ENCODE assay signal across 24 mouse cellular contexts in genomic region chr11:32427537-32427936, GRCm38 (mm10). TPM values are rescaled to one million over a fixed set of nuclear protein-coding genes. Genes with fewer than 3 reads are reported as not detected.
DNase-seq lines count a peak whose midpoint lies in the region; ATAC-seq and TF ChIP-seq lines count a peak whose summit lies in the region.
"Had no signal": no experiment of that assay in that cellular context is flagged by ENCODE, and none has a peak within 500 bp of the region (broad histone marks: within the 10 kb centered on the region; RNA-seq: fewer than 3 reads in every experiment).

No protein-coding gene starts in this region.

- H3K4me1 ChIP-seq in lung, adult 2 months (ENCODE audit: control insufficient read depth, insufficient read depth, low read length): no peaks in the 10 kb centered on the region
- H3K4me1 ChIP-seq: embryonic facial prominence, embryonic 10.5 days; forebrain, embryonic 12.5 days; forebrain, embryonic 15.5 days; hindbrain, embryonic 12.5 days had no signal

- 83% methylated on average over 7 of the region's 7 CpGs for WGBS in lung, adult 2 months

- DNase-seq in right cerebral cortex, postnatal 36 days (ENCODE audit: low spot score in 2 of 2): no peak
- DNase-seq in lung, adult 2 months: no peak
- DNase-seq in lung, postnatal 36 days: no peak
- DNase-seq: adrenal gland, adult 2 months; adrenal gland, postnatal 14 days; cerebellum, adult 11 months; cerebellum, adult 2 months; cerebellum, adult 9-11 months; cerebellum, postnatal 25 days; embryo, embryonic 11 days; gastrocnemius, postnatal 10 days; gastrocnemius, postnatal 36 days; heart, adult 11 months had no signal

- no peak for TF ChIP-seq CTCF in lung, adult 2 months (IDR thresholded peaks at IDR 0.05; ENCODE audit: insufficient read depth, low read length)

- no peak overlapping the region for H3K4me3 ChIP-seq in lung, adult 2 months (replicated peaks; ENCODE audit: extremely low read depth, low read depth, low read length)
- H3K4me3 ChIP-seq: embryonic facial prominence, embryonic 10.5 days; embryonic facial prominence, embryonic 13.5 days; erythroblast, embryonic 14.5 days; forebrain, embryonic 12.5 days; forebrain, embryonic 15.5 days; hindbrain, embryonic 12.5 days had no signal

- no peak for TF ChIP-seq POLR2A in lung, adult 2 months (IDR thresholded peaks at IDR 0.05; ENCODE audit: borderline replicate concordance, extremely low read depth, low read depth, low read length)

- peak; percentile 42; the same call in 1 of the 2 replicates for ATAC-seq in common myeloid progenitor, adult 5-6 weeks (replicated peaks; ENCODE audit: low read depth, poor library complexity, severe bottlenecking)
- peak; percentile 54 for ATAC-seq in granulocyte monocyte progenitor cell, adult 5-6 weeks (replicated peaks; ENCODE audit: poor library complexity, severe bottlenecking)
- ATAC-seq in monocyte, adult 5-6 weeks (replicated peaks; ENCODE audit: insufficient number of reproducible peaks, low FRiP score, low TSS enrichment, poor library complexity, severe bottlenecking): peak; percentile 15; the same call in 1 of the 2 replicates
- ATAC-seq: CD4-positive, CD25-positive, alpha-beta regulatory T cell, adult 4 months; forebrain, embryonic 15.5 days; hindbrain, embryonic 16.5 days had no signal

RNA-seq across cellular contexts. Expression of gene Ubtd2, which starts 27.6 kb away (rescaled TPM):
- total RNA-seq in common myeloid progenitor, adult 5-6 weeks (2017): 3.9 and 7.0 TPM in 2 replicates
- total RNA-seq in granulocyte monocyte progenitor cell, adult 5-6 weeks (2014; fragmentation: Nextera tagmentation): 9.5 and 14.1 TPM in 2 replicates
- 3.6 and 7.3 TPM in 2 replicates for total RNA-seq in granulocyte monocyte progenitor cell, adult 5-6 weeks (2017)
- total RNA-seq in monocyte, adult 5-6 weeks (2017): 1.4 to 4.3 TPM (median 2.6 TPM) in 3 replicates
- polyA plus RNA-seq in lung, adult 2 months (2012; rRNA removed): 8.8 and 11.8 TPM in 2 replicates
